ENCODE assay signal across 13 mouse cellular contexts in the genomic region with DNA sequence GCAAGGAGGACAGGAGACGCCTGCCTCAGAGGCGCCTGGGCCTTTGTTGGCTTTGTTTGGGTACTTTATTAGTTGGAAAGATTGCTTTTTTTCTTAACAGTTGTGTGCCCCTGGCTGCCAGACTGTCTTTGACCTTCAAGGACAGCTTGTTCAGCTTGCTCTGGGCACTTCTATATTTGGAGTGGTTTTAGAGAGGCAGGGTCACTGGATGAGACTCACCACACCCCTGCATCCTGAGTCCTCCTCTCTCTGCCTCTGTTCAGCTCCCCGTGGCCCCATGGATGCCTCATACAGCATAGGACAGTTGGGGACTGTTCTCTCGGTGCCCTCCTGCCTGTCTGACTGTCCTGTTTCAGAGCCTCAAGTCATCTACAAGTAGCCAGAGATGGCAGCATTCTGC. TPM values are rescaled to one million over a fixed set of nuclear protein-coding genes. Genes with fewer than 3 reads are reported as not detected.
DNase-seq lines count a peak whose midpoint lies in the region; ATAC-seq and TF ChIP-seq lines count a peak whose summit lies in the region.
"Had no signal": no experiment of that assay in that cellular context is flagged by ENCODE, and none has a peak within 500 bp of the region (broad histone marks: within the 10 kb centered on the region; RNA-seq: fewer than 3 reads in every experiment).

No protein-coding gene starts in this region.

- H3K9ac ChIP-seq in embryonic facial prominence, embryonic 14.5 days (ENCODE audit: low read depth, low read length): no peak overlapping the region
- H3K9ac ChIP-seq in heart, embryonic 14.5 days (ENCODE audit: low read length): peak overlapping the region; percentile 56; the same call in 1 of the 2 replicates
- H3K9ac ChIP-seq in limb, embryonic 14.5 days (ENCODE audit: low read depth, low read length, severe bottlenecking): no peak overlapping the region
- H3K9ac ChIP-seq: forebrain, embryonic 12.5 days; liver, embryonic 12.5 days had no signal

- ATAC-seq in embryonic facial prominence, embryonic 14.5 days (ENCODE audit: low read depth): 0 out of 2 replicates have a peak, but pooled peaks have one; percentile 24
- peak; percentile 13; the same call in 1 of the 2 replicates for ATAC-seq in heart, embryonic 14.5 days (ENCODE audit: insufficient number of reproducible peaks, insufficient read depth, low FRiP score, low read depth)
- ATAC-seq in limb, embryonic 14.5 days (ENCODE audit: low FRiP score, low read depth): 0 out of 2 replicates have a peak, but pooled peaks have one; percentile 7
- ATAC-seq: activated CD4-positive, CD25-positive, alpha-beta regulatory T cell, adult 4 months; inflammation-experienced regulatory T-cells, adult 6 months; liver, embryonic 12.5 days had no signal

- H3K9me3 ChIP-seq in embryonic facial prominence, embryonic 14.5 days (ENCODE audit: control insufficient read depth, low read length): no peaks in the 10 kb centered on the region
- H3K9me3 ChIP-seq in embryonic facial prominence, embryonic 10.5 days: no peaks in the 10 kb centered on the region
- H3K9me3 ChIP-seq in heart, embryonic 14.5 days (ENCODE audit: control insufficient read depth, low read length): no peaks in the 10 kb centered on the region
- H3K9me3 ChIP-seq in limb, embryonic 14.5 days (ENCODE audit: control insufficient read depth, low read length): no peaks in the 10 kb centered on the region
- no peaks in the 10 kb centered on the region for H3K9me3 ChIP-seq in limb, embryonic 10.5 days (replicated peaks)
- H3K9me3 ChIP-seq: forebrain, embryonic 12.5 days; G1E; liver, embryonic 12.5 days had no signal

- H3K27ac ChIP-seq in embryonic facial prominence, embryonic 14.5 days (replicated peaks; ENCODE audit: low read depth, low read length): no peak overlapping the region
- H3K27ac ChIP-seq in embryonic facial prominence, embryonic 10.5 days (replicated peaks): no peak overlapping the region
- H3K27ac ChIP-seq in heart, embryonic 14.5 days (replicated peaks in 1 of 2; ENCODE audit: control insufficient read depth in 1 of 2, insufficient read depth in 1 of 2, low read depth in 2 of 2, low read length in 2 of 2): peak overlapping the region; percentile 35 to 71
- no peak overlapping the region for H3K27ac ChIP-seq in limb, embryonic 14.5 days (replicated peaks; ENCODE audit: low read depth, low read length)
- H3K27ac ChIP-seq in limb, embryonic 10.5 days: no peak overlapping the region
- H3K27ac ChIP-seq in testis, adult 2 months (ENCODE audit: control insufficient read depth, insufficient read depth, low read depth, low read length): peak overlapping the region; percentile 19; the same call in 1 of the 2 replicates
- H3K27ac ChIP-seq: forebrain, embryonic 12.5 days; liver, embryonic 12.5 days had no signal

- TF ChIP-seq CTCF in testis, adult 2 months (IDR thresholded peaks at IDR 0.05; ENCODE audit: control insufficient read depth, insufficient read depth, insufficient replicate concordance, low read depth, low read length): no peak

- H3K4me2 ChIP-seq in embryonic facial prominence, embryonic 14.5 days (ENCODE audit: low read depth, low read length): no peak overlapping the region
- no peak overlapping the region for H3K4me2 ChIP-seq in heart, embryonic 14.5 days (ENCODE audit: low read length)
- no peak overlapping the region for H3K4me2 ChIP-seq in limb, embryonic 14.5 days (replicated peaks; ENCODE audit: low read depth, low read length, severe bottlenecking)
- H3K4me2 ChIP-seq: forebrain, embryonic 12.5 days; liver, embryonic 12.5 days had no signal

- no peak for DNase-seq in embryonic facial prominence, embryonic 14.5 days (ENCODE audit: low spot score)
- DNase-seq in embryonic facial prominence, embryonic 10.5 days (ENCODE audit: low spot score): no peak
- DNase-seq in heart, adult 18-20 months: no peak
- DNase-seq in limb, embryonic 14.5 days (ENCODE audit: low spot score): no peak
- no peak for DNase-seq in limb, embryonic 10.5 days (ENCODE audit: low spot score)
- DNase-seq in testis, postnatal 10 days (ENCODE audit: low spot score): no peak

- no peaks in the 10 kb centered on the region for H3K27me3 ChIP-seq in embryonic facial prominence, embryonic 14.5 days (replicated peaks; ENCODE audit: control insufficient read depth, insufficient read depth, low read length)
- no peaks in the 10 kb centered on the region; the same call in 1 of the 2 replicates for H3K27me3 ChIP-seq in embryonic facial prominence, embryonic 10.5 days (replicated peaks; ENCODE audit: low read depth, poor library complexity, severe bottlenecking)
- H3K27me3 ChIP-seq in heart, embryonic 14.5 days (ENCODE audit: control insufficient read depth, insufficient read depth, low read length): no peaks in the 10 kb centered on the region; the same call in 1 of the 2 replicates
- no peaks in the 10 kb centered on the region for H3K27me3 ChIP-seq in limb, embryonic 14.5 days (ENCODE audit: control insufficient read depth, insufficient read depth, low read length)
- peaks cover 6% of the 10 kb centered on the region; the same call in 1 of the 2 replicates for H3K27me3 ChIP-seq in limb, embryonic 10.5 days (ENCODE audit: low read depth, poor library complexity, severe bottlenecking)
- no peaks in the 10 kb centered on the region for H3K27me3 ChIP-seq in testis, adult 2 months (ENCODE audit: control insufficient read depth, insufficient read depth, low read length)
- H3K27me3 ChIP-seq: liver, embryonic 12.5 days had no signal

- no peak for TF ChIP-seq POLR2A in limb, embryonic 14.5 days (IDR thresholded peaks at IDR 0.05; ENCODE audit: borderline replicate concordance, extremely low read depth, insufficient read depth, insufficient read length)
- TF ChIP-seq POLR2A in testis, adult 2 months (IDR thresholded peaks at IDR 0.05; ENCODE audit: control insufficient read depth, low read depth, low read length): no peak

- H3K36me3 ChIP-seq in embryonic facial prominence, embryonic 14.5 days (ENCODE audit: control insufficient read depth, insufficient read depth, low read length): no peaks in the 10 kb centered on the region
- no peaks in the 10 kb centered on the region for H3K36me3 ChIP-seq in embryonic facial prominence, embryonic 10.5 days (replicated peaks)
- H3K36me3 ChIP-seq in heart, embryonic 14.5 days (ENCODE audit: control insufficient read depth, insufficient read depth, low read length): no peaks in the 10 kb centered on the region
- H3K36me3 ChIP-seq in limb, embryonic 14.5 days (ENCODE audit: control insufficient read depth, insufficient read depth, low read length): no peaks in the 10 kb centered on the region
- H3K36me3 ChIP-seq in limb, embryonic 10.5 days: no peaks in the 10 kb centered on the region
- no peaks in the 10 kb centered on the region for H3K36me3 ChIP-seq in testis, adult 2 months (ENCODE audit: control insufficient read depth, insufficient read depth, low read length)
- H3K36me3 ChIP-seq: forebrain, embryonic 12.5 days; G1E; liver, embryonic 12.5 days had no signal

- WGBS in embryonic facial prominence, embryonic 14.5 days: 74% methylated on average over 4 of the region's 4 CpGs
- 71% methylated on average over 4 of the region's 4 CpGs for WGBS in embryonic facial prominence, embryonic 10.5 days
- 55% methylated on average over 4 of the region's 4 CpGs for WGBS in heart, embryonic 14.5 days
- 68% methylated on average over 4 of the region's 4 CpGs for WGBS in limb, embryonic 14.5 days
- WGBS in limb, embryonic 10.5 days: 75% methylated on average over 4 of the region's 4 CpGs

- no peaks in the 10 kb centered on the region for H3K4me1 ChIP-seq in embryonic facial prominence, embryonic 14.5 days (ENCODE audit: control insufficient read depth, insufficient read depth, low read length)
- H3K4me1 ChIP-seq in embryonic facial prominence, embryonic 10.5 days: 0 out of 2 replicates have a peak, but pooled peaks cover 4% of the 10 kb centered on the region
- H3K4me1 ChIP-seq in heart, embryonic 14.5 days (ENCODE audit: control insufficient read depth in 2 of 2, insufficient read depth in 2 of 2, low read length in 2 of 2): peaks cover 18 to 24% of the 10 kb centered on the region in 2 experiments
- H3K4me1 ChIP-seq in limb, embryonic 14.5 days (ENCODE audit: control insufficient read depth, insufficient read depth, low read length): peaks cover 8% of the 10 kb centered on the region; the same call in 1 of the 2 replicates
- H3K4me1 ChIP-seq in limb, embryonic 10.5 days: peaks cover 9% of the 10 kb centered on the region; the same call in 1 of the 2 replicates
- H3K4me1 ChIP-seq in testis, adult 2 months (ENCODE audit: control insufficient read depth, insufficient read depth, low read length): peaks cover 7% of the 10 kb centered on the region

- H3K4me3 ChIP-seq in embryonic facial prominence, embryonic 14.5 days (ENCODE audit: low read depth, low read length): no peak overlapping the region
- H3K4me3 ChIP-seq in embryonic facial prominence, embryonic 10.5 days: no peak overlapping the region
- no peak overlapping the region for H3K4me3 ChIP-seq in heart, embryonic 14.5 days (ENCODE audit: control insufficient read depth in 1 of 2, insufficient read depth in 1 of 2, low read depth in 1 of 2, low read length in 2 of 2)
- no peak overlapping the region for H3K4me3 ChIP-seq in limb, embryonic 14.5 days (replicated peaks; ENCODE audit: low read length)
- no peak overlapping the region for H3K4me3 ChIP-seq in limb, embryonic 10.5 days
- H3K4me3 ChIP-seq in testis, adult 2 months (ENCODE audit: control insufficient read depth, low read depth, low read length): no peak overlapping the region
- H3K4me3 ChIP-seq: forebrain, embryonic 12.5 days; liver, embryonic 12.5 days had no signal

RNA-seq across cellular contexts. Expression of gene Ablim2, which starts 37.3 kb away (rescaled TPM):
- 3.4 and 5.4 TPM in 2 replicates for polyA plus RNA-seq in embryonic facial prominence, embryonic 14.5 days (2014; fragmentation: Nextera tagmentation; extraction: Ambion mirVana)
- 0.38 and 0.51 TPM in 2 replicates for polyA plus RNA-seq in embryonic facial prominence, embryonic 10.5 days (2016; fragmentation: Nextera tagmentation; extraction: Ambion mirVana)
- polyA plus RNA-seq in heart, embryonic 14.5 days (2014; fragmentation: Nextera tagmentation; extraction: Ambion mirVana): 3.7 and 4.0 TPM in 2 replicates
- 10 to 100 TPM; 21.4 to 24.4 TPM for total RNA-seq in heart, adult 18-20 months (2021)
- 3.8 and 4.7 TPM in 2 replicates for polyA plus RNA-seq in limb, embryonic 14.5 days (2012; rRNA removed)
- 1.8 and 1.9 TPM in 2 replicates for polyA plus RNA-seq in limb, embryonic 14.5 days (2014; fragmentation: Nextera tagmentation; extraction: Ambion mirVana)
- polyA plus RNA-seq in limb, embryonic 10.5 days (2016; fragmentation: Nextera tagmentation; extraction: Ambion mirVana): 0.74 and 0.92 TPM in 2 replicates
- 1.2 and 1.7 TPM in 2 replicates for polyA plus RNA-seq in testis, adult 2 months (2012; rRNA removed)
- polyA plus RNA-seq: G1E had no signal

RNA-seq across cellular contexts. Expression of gene Sh3tc1, which starts 55.2 kb away (rescaled TPM):
- polyA plus RNA-seq in embryonic facial prominence, embryonic 14.5 days (2014; fragmentation: Nextera tagmentation; extraction: Ambion mirVana): 5.1 and 5.3 TPM in 2 replicates
- 3.7 and 4.3 TPM in 2 replicates for polyA plus RNA-seq in embryonic facial prominence, embryonic 10.5 days (2016; fragmentation: Nextera tagmentation; extraction: Ambion mirVana)
- polyA plus RNA-seq in heart, embryonic 14.5 days (2014; fragmentation: Nextera tagmentation; extraction: Ambion mirVana): 6.3 and 7.8 TPM in 2 replicates
- 10 to 100 TPM in 1 of 2 experiments, 1 to 10 TPM in 1; 8.2 to 10.3 TPM for total RNA-seq in heart, adult 18-20 months (2021)
- polyA plus RNA-seq in limb, embryonic 14.5 days (2012; rRNA removed): 2.9 and 3.5 TPM in 2 replicates
- 4.6 and 5.2 TPM in 2 replicates for polyA plus RNA-seq in limb, embryonic 14.5 days (2014; fragmentation: Nextera tagmentation; extraction: Ambion mirVana)
- 4.9 and 6.6 TPM in 2 replicates for polyA plus RNA-seq in limb, embryonic 10.5 days (2016; fragmentation: Nextera tagmentation; extraction: Ambion mirVana)
- 0.59 and 0.72 TPM in 2 replicates for polyA plus RNA-seq in testis, adult 2 months (2012; rRNA removed)

Comparison
In these comparisons a context has a peak if more than half of its experiments do, and no peak if none do; other contexts are left out.
1. H3K27ac ChIP-seq: peak in heart, embryonic 14.5 days (2 of 2) and testis, adult 2 months (single experiment); none in embryonic facial prominence, embryonic 14.5 days (single experiment), embryonic facial prominence, embryonic 10.5 days (single experiment), limb, embryonic 14.5 days (single experiment) and limb, embryonic 10.5 days (single experiment).
2. Peak in every context shown above with its lines, with median percentiles within 50 percentile points of each other: ATAC-seq.